Mouse (Mus musculus): ENCODE measurements around the gene Atn1.

GRCm38 (mm10) chr6:124768704-124769044 lies 12.3 kb upstream of the Atn1 start:
- TF ChIP-seq HCFC1 (IDR thresholded peaks at IDR 0.05; ENCODE audit: borderline replicate concordance, insufficient read depth, low read length) (no peak), CHD2 (IDR thresholded peaks at IDR 0.05; ENCODE audit: low read depth, low read length) (no peak)

Measured in ES-E14 (cell line).